Mouse (Mus musculus): ENCODE data around the gene Lrrc3b.

- TF ChIP-seq CTCF (conservative IDR thresholded peaks at IDR 0.05; ENCODE audit: insufficient read depth, insufficient read length, low read depth, low read length) (no peak), POLR2A (IDR thresholded peaks at IDR 0.05; ENCODE audit: low read depth, low read length) (no peak)
Measured at GRCm38 (mm10) chr14:15374271-15374670, 64.5 kb downstream of the Lrrc3b start.

Measured in kidney, adult 2 months (tissue).